Mouse (Mus musculus): ENCODE results near the gene Ube2j1.

GRCm38 (mm10) chr4:33066223-33066960, 35.2 kb downstream of the Ube2j1 start:
- TF ChIP-seq GATA1 (IDR thresholded peaks at IDR 0.05; ENCODE audit: low read length) (no peak), TAL1 (IDR thresholded peaks at IDR 0.05; ENCODE audit: low read length) (no peak)

All from erythroblast, embryonic 14.5 days (primary cell).